Mouse (Mus musculus): ENCODE measurements at regions not wholly inside any gene's neighbourhood (a gene's known extent, or its start where the extent isn't known, plus 50 kb on each side); places are given as distances from the start of the nearest gene placed in this dataset.

DNA sequence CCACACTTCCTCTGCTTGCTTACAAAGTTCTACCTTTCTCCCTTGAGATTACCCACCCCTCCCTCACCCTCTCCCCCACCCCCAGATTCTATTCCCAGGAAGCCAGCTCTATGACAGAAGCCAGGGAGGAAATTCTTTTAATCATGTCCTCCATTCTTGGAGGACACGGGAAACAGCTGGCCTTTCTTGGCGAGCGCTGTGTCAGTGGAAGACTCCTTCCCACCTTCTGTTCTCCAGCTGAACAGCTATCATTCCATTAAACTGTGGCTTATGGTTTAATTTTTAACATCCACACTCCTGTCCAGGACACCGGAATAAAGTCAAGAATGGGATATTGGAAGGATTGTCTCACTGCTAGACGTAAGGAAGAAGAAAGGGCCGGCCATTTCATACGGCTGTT, 59.0 kb upstream of the Plxnc1 start:
- TF ChIP-seq CTCF (IDR thresholded peaks at IDR 0.05; ENCODE audit: low read depth, low read length), result no peak
- TF ChIP-seq POLR2A (IDR thresholded peaks at IDR 0.05; ENCODE audit: extremely low read depth, insufficient read depth, low read length), result no peak

All from liver, adult 2 months (tissue).